Mouse (Mus musculus) embryonic fibroblast, embryonic 13.5 days (primary cell): Measurements from ENCODE around the gene Syt6.

Experiments
- CTCF ChIP-seq: IDR thresholded peaks from 2 replicates; pipeline ENCODE4 v1.5.1; 2011; ENCODE audit warnings: mild to moderate bottlenecking, control low read depth, low read length, moderate library complexity, borderline replicate concordance; ENCODE audit not compliant: insufficient read depth
- POLR2A ChIP-seq: IDR thresholded peaks from 2 replicates; pipeline ENCODE4 v1.6.1; 2011; ENCODE audit warnings: low read depth, mild to moderate bottlenecking, control low read depth, low read length, moderate library complexity

- TF ChIP-seq POLR2A (no peak), CTCF (no peak)
These were observed 41.0 kb upstream of the Syt6 start for GRCm38 (mm10) chr3:103534036-103534435.
